Mouse (Mus musculus) thymus, adult 2 months (tissue): ENCODE measurements around the gene Gramd4. TPM values are rescaled to one million over a fixed set of nuclear protein-coding genes. Genes with fewer than 3 reads are reported as not detected.
A peak's percentile ranks its signal among the peaks of the same experiment; 100 is the strongest.

Experiments
- DNase-seq: peaks from one replicate; pipeline ENCODE4 v3.0.0; 2021
- H3K27ac ChIP-seq: fragments of 200-500 bp; 2 replicates; pipeline ENCODE4 v1.5.1; 2012; ENCODE audit warnings: low read length, control low read depth; ENCODE audit not compliant: control insufficient read depth, insufficient read depth
- H3K27me3 ChIP-seq: fragments of 200-500 bp; 2 replicates; pipeline ENCODE4 v1.6.1; 2012; ENCODE audit warnings: mild to moderate bottlenecking, low read length, moderate library complexity, mixed read lengths; ENCODE audit not compliant: control insufficient read depth, insufficient read depth
- H3K36me3 ChIP-seq: fragments of 200-500 bp; 2 replicates; pipeline ENCODE4 v1.6.1; 2012; ENCODE audit warnings: mild to moderate bottlenecking, low read length, moderate library complexity; ENCODE audit not compliant: control insufficient read depth, insufficient read depth
- H3K4me1 ChIP-seq: fragments of 200-500 bp; replicated peaks from 2 replicates; pipeline ENCODE4 v1.6.1; 2012; ENCODE audit warnings: low read length; ENCODE audit not compliant: control insufficient read depth, insufficient read depth
- H3K4me3 ChIP-seq: fragments of 200-500 bp; 2 replicates; pipeline ENCODE4 v1.5.1; 2012; ENCODE audit warnings: mild to moderate bottlenecking, low read length, control low read depth, moderate library complexity; ENCODE audit not compliant: control insufficient read depth, insufficient read depth
- CTCF ChIP-seq: fragments of 200-500 bp; IDR thresholded peaks from 2 replicates; pipeline ENCODE4 v1.5.1; 2012; ENCODE audit warnings: mild to moderate bottlenecking, control low read depth, low read length, moderate library complexity, borderline replicate concordance; ENCODE audit not compliant: control insufficient read depth, poor library complexity, insufficient read depth; ENCODE audit errors: extremely low read depth
- POLR2A ChIP-seq: fragments of 200-500 bp; IDR thresholded peaks from 2 replicates; pipeline ENCODE4 v1.6.1; 2012; ENCODE audit warnings: mild to moderate bottlenecking, low read length, control low read depth, moderate library complexity; ENCODE audit not compliant: control insufficient read depth, poor library complexity, insufficient read depth; ENCODE audit errors: extremely low read depth
- whole genome bisulfite sequencing: fragments of 180-500 bp; shearing (Covaris S2); methylation state at CpG from one replicate; pipeline ENCODE4 v1.1.7; 2018; 5-methylcytosine and 5-hydroxymethylcytosine counted together
- polyA plus RNA-seq: library from polyadenylated mRNA; depleted of rRNA; stranded (reverse); fragments of >200 nt; gene quantifications from 2 replicates; pipeline ENCODE4 v1.2.3, GENCODE M21; 2012

Gramd4 gene
- polyA plus RNA-seq, 1 experiment, result 37.1 TPM

GRCm38 (mm10) chr15:86087591-86088149 lies 30.2 kb downstream of the Gramd4 start:
- TF ChIP-seq POLR2A (no peak), CTCF (no peak)
- no peak for DNase-seq
- Histone ChIP-seq H3K4me1 (peaks cover 12% of the 10 kb centered on the region), H3K36me3 (no peaks in the 10 kb centered on the region), H3K27ac (no peak overlapping the region), H3K27me3 (no peaks in the 10 kb centered on the region), H3K4me3 (no peak overlapping the region)
- 68% methylated on average over 14 of the region's 14 CpGs for WGBS

GRCm38 (mm10) chr15:86088266-86088790 lies 30.8 kb downstream of the Gramd4 start:
- H3K4me1 ChIP-seq, result peaks cover 12% of the 10 kb centered on the region

DNA sequence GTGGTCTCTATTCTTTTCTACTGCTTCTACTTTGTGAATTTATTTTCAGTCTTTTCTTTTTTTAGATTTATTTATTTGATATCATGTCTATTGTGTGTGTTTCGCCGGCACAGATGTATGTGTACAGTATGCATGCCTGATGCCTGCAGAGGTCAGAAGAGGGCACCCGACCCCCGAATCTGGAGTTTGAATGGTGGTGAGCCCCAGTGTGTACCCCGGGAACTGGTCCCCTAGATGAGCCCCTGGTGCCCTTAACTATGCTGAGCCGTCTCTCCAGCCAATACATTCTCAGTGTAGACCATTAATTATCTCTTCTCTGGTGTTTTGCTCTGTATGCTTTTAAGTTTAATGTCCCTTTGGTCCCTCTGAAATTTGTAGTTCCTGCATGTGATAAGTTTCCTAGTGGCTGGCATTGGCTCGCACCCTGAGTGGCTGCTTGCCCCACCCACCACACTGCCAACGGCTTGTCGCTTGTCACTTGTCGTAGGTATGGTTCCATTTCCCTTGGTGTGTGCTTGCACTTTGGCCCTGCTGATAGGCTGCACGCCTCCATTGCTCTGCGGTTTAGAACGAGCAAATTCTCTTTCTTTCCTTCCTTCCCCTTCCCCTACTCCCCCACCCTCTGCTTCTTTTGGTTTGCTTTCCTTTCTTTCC lies 31.7 kb downstream of the Gramd4 start:
- Histone ChIP-seq H3K36me3 (no peaks in the 10 kb centered on the region), H3K27ac (peak overlapping the region; percentile 31; the same call in 1 of the 2 replicates), H3K27me3 (no peaks in the 10 kb centered on the region), H3K4me1 (peaks cover 13% of the 10 kb centered on the region), H3K4me3 (no peak overlapping the region)
- TF ChIP-seq POLR2A (no peak), CTCF (no peak)
- DNase-seq, result no peak
- 87% methylated on average over 13 of the region's 13 CpGs for WGBS

More at GRCm38 (mm10) chr15:86088266-86088790, 30.8 kb downstream of the Gramd4 start:
- WGBS, result 85% methylated on average over 11 of the region's 11 CpGs
- H3K27me3 ChIP-seq, result no peaks in the 10 kb centered on the region
- no peak overlapping the region for H3K4me3 ChIP-seq
- H3K36me3 ChIP-seq, result no peaks in the 10 kb centered on the region
- TF ChIP-seq POLR2A (no peak), CTCF (no peak)
- H3K27ac ChIP-seq, result no peak overlapping the region
- DNase-seq, result no peak

DNA sequence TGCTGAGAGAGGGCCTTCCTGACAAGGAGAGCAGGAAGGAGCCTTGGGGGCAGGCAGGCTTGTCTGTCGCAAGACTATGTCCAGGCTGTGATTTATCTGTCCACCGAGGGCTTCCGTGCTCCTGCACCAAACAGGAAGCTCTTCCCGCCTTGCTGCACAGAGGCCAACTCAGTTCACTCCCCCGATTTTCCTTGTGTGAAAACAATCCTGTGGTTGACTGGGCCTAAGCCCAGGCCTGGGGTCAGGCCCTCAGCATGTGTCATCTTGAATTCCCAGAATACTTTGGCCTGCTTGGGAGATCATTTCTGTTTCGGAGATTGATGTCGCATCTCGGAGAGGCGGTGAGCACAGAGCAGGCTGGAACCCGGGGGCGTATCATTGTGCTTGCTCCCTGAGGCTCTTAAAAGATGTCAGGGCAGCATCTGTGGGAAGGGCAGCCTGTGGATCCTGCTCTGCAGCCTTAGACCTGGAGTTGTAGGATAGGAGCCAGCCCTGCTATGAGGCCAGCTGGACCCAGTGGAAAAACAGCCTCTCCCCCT lies 32.6 kb downstream of the Gramd4 start:
- H3K4me3 ChIP-seq, result no peak overlapping the region
- H3K27me3 ChIP-seq, result no peaks in the 10 kb centered on the region
- 88% methylated on average over 11 of the region's 11 CpGs for WGBS
- H3K4me1 ChIP-seq, result peaks cover 22% of the 10 kb centered on the region
- no peaks in the 10 kb centered on the region for H3K36me3 ChIP-seq
- no peak overlapping the region for H3K27ac ChIP-seq
- no peak for DNase-seq
- TF ChIP-seq CTCF (no peak), POLR2A (no peak)

- Histone ChIP-seq H3K27me3 (no peaks in the 10 kb centered on the region), H3K27ac (no peak overlapping the region), H3K4me3 (no peak overlapping the region), H3K36me3 (no peaks in the 10 kb centered on the region), H3K4me1 (peaks cover 24% of the 10 kb centered on the region)
- WGBS, result 95% methylated on average over 8 of the region's 8 CpGs
- DNase-seq, result no peak
- TF ChIP-seq POLR2A (no peak), CTCF (no peak)
These were observed 33.1 kb downstream of the Gramd4 start for GRCm38 (mm10) chr15:86090578-86090977.

- Histone ChIP-seq H3K4me3 (no peak overlapping the region), H3K36me3 (no peaks in the 10 kb centered on the region), H3K27me3 (no peaks in the 10 kb centered on the region), H3K27ac (no peak overlapping the region), H3K4me1 (peaks cover 20% of the 10 kb centered on the region)
- 97% methylated on average over 23 of the region's 23 CpGs for WGBS
- no peak for TF ChIP-seq CTCF
- no peak for TF ChIP-seq POLR2A
- DNase-seq, result no peak
These were observed 33.9 kb downstream of the Gramd4 start for GRCm38 (mm10) chr15:86091201-86091997.
